Mouse (Mus musculus): ENCODE data around the gene Zfp629. TPM values are rescaled to one million over a fixed set of nuclear protein-coding genes. Genes with fewer than 3 reads are reported as not detected.
A peak's percentile ranks its signal among the peaks of the same experiment; 100 is the strongest.

Gene Zfp629
- polyA plus RNA-seq, 1 experiment from 2014 or later: 7.8 TPM

GRCm38 (mm10) chr7:127591108-127591507 is 24.5 kb downstream of the Zfp629 start:
- Histone ChIP-seq H3K4me2 (no peak overlapping the region), H3K27ac (no peak overlapping the region), H3K9ac (no peak overlapping the region), H3K4me1 (replicated peaks) (peaks cover 27% of the 10 kb centered on the region), H3K4me3 (no peak overlapping the region), H3K36me3 (peaks cover 65% of the 10 kb centered on the region), H3K9me3 (replicated peaks) (no peaks in the 10 kb centered on the region), H3K27me3 (no peaks in the 10 kb centered on the region)
- ATAC-seq (replicated peaks; ENCODE audit: insufficient number of reproducible peaks, insufficient read depth, low FRiP score, low read depth): no peak
- 69% methylated on average over 10 of the region's 10 CpGs for WGBS

- H3K9me3 ChIP-seq (replicated peaks): no peaks in the 10 kb centered on the region
- no peak for ATAC-seq (replicated peaks; ENCODE audit: insufficient number of reproducible peaks, insufficient read depth, low FRiP score, low read depth)
- H3K27me3 ChIP-seq: no peaks in the 10 kb centered on the region
- H3K4me3 ChIP-seq: peak overlapping the region; percentile 81
- H3K4me1 ChIP-seq (replicated peaks): peaks cover 27% of the 10 kb centered on the region
- H3K9ac ChIP-seq: 0 out of 2 replicates have a peak overlapping the region, but pooled peaks have one; percentile 1
- H3K27ac ChIP-seq: no peak overlapping the region
- 89% methylated on average over 9 of the region's 9 CpGs for WGBS
- H3K4me2 ChIP-seq: peak overlapping the region; percentile 96
- peaks cover 51% of the 10 kb centered on the region for H3K36me3 ChIP-seq
These were observed 26.0 kb downstream of the Zfp629 start for GRCm38 (mm10) chr7:127589637-127590036.

DNA sequence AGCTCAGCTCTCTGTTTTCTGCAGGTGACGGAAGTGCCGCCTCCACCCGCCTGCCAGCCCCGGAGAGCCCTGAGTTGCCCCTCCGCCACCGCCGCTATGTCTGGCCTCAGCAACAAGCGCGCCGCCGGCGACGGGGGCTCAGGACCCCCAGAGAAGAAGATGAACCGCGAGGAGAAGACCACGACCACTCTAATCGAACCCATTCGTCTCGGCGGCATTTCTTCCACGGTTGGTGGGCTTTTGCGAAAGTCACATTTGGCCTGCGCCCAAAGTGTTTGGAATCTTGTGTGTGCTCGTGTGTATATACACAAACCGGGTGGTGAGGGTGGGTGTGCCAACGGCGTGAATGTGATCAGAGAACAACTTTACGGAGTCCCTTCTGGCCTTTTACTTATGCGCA is 26.7 kb downstream of the Zfp629 start:
- H3K36me3 ChIP-seq: peaks cover 51% of the 10 kb centered on the region
- no peaks in the 10 kb centered on the region for H3K27me3 ChIP-seq
- peaks cover 27% of the 10 kb centered on the region for H3K4me1 ChIP-seq (replicated peaks)
- WGBS: 5% methylated on average over 29 of the region's 29 CpGs
- H3K4me2 ChIP-seq: peak overlapping the region; percentile 96
- peak overlapping the region; percentile 68 for H3K27ac ChIP-seq
- peak overlapping the region; percentile 81 for H3K4me3 ChIP-seq
- ATAC-seq (replicated peaks; ENCODE audit: insufficient number of reproducible peaks, insufficient read depth, low FRiP score, low read depth): no peak; the same call in 1 of the 2 replicates
- H3K9me3 ChIP-seq (replicated peaks): no peaks in the 10 kb centered on the region
- peak overlapping the region; percentile 86 for H3K9ac ChIP-seq

- Histone ChIP-seq H3K27me3 (no peaks in the 10 kb centered on the region), H3K4me2 (peak within 1 kb of the TSS; percentile 96), H3K9ac (peak within 1 kb of the TSS; percentile 86), H3K27ac (peak within 1 kb of the TSS; percentile 86), H3K36me3 (peaks cover 51% of the 10 kb centered on the region), H3K9me3 (replicated peaks) (no peaks in the 10 kb centered on the region), H3K4me3 (peak within 1 kb of the TSS; percentile 81), H3K4me1 (replicated peaks) (peaks cover 27% of the 10 kb centered on the region)
- WGBS: under 1% methylated on average over 50 of the region's 50 CpGs
- ATAC-seq (replicated peaks; ENCODE audit: insufficient number of reproducible peaks, insufficient read depth, low FRiP score, low read depth): peak; percentile 95
These were observed 27.4 kb downstream of the Zfp629 start, which contains the start of the genes Ccdc189 and Rnf40 for GRCm38 (mm10) chr7:127588011-127588871. Gene Ccdc189 (minus strand): TSS chr7:127588595. Gene Rnf40 (plus strand): TSS chr7:127588767.

DNA sequence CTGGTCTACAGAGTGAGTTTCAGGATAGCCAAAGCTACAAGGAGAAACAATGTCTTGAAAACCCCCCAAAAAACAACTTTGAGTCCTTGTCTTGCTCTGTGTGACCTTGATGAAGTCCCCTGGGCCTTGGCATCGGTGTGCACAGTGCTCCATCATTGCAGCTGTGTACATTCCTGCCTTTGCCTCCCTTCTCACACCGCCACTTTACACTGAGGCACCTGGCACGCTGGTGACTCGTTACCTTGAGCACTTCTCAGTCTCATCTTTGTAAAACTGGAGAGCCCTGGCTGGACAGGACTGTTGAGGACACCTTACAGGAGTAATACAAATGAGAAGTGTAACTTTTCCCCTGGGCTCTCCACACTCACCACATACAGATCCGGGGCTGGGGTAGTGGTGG is 28.4 kb downstream of the Zfp629 start:
- Histone ChIP-seq H3K4me3 (peak overlapping the region; percentile 81), H3K27ac (peak overlapping the region; percentile 86; the same call in 1 of the 2 replicates), H3K9me3 (replicated peaks) (no peaks in the 10 kb centered on the region), H3K27me3 (no peaks in the 10 kb centered on the region), H3K9ac (peak overlapping the region; percentile 68), H3K36me3 (peaks cover 51% of the 10 kb centered on the region), H3K4me1 (replicated peaks) (peaks cover 27% of the 10 kb centered on the region), H3K4me2 (peak overlapping the region; percentile 96)
- no peak for ATAC-seq (replicated peaks; ENCODE audit: insufficient number of reproducible peaks, insufficient read depth, low FRiP score, low read depth)
- WGBS: 65% methylated on average over 5 of the region's 5 CpGs

GRCm38 (mm10) chr7:127586149-127586548 is 29.4 kb downstream of the Zfp629 start:
- no peak overlapping the region for H3K27ac ChIP-seq
- WGBS: 80% methylated on average over 6 of the region's 6 CpGs
- no peaks in the 10 kb centered on the region for H3K9me3 ChIP-seq (replicated peaks)
- H3K9ac ChIP-seq: no peak overlapping the region
- H3K4me3 ChIP-seq: no peak overlapping the region
- ATAC-seq (replicated peaks; ENCODE audit: insufficient number of reproducible peaks, insufficient read depth, low FRiP score, low read depth): no peak
- H3K4me1 ChIP-seq (replicated peaks): peaks cover 22% of the 10 kb centered on the region
- no peaks in the 10 kb centered on the region for H3K27me3 ChIP-seq
- peaks cover 51% of the 10 kb centered on the region for H3K36me3 ChIP-seq
- no peak overlapping the region for H3K4me2 ChIP-seq

GRCm38 (mm10) chr7:127585031-127585430 is 30.6 kb downstream of the Zfp629 start:
- H3K36me3 ChIP-seq: peaks cover 51% of the 10 kb centered on the region
- no peaks in the 10 kb centered on the region for H3K9me3 ChIP-seq (replicated peaks)
- no peaks in the 10 kb centered on the region for H3K27me3 ChIP-seq
- 81% methylated on average over 7 of the region's 7 CpGs for WGBS
- no peak overlapping the region for H3K27ac ChIP-seq
- no peak for ATAC-seq (replicated peaks; ENCODE audit: insufficient number of reproducible peaks, insufficient read depth, low FRiP score, low read depth)
- H3K4me3 ChIP-seq: no peak overlapping the region
- peaks cover 18% of the 10 kb centered on the region for H3K4me1 ChIP-seq (replicated peaks)
- H3K9ac ChIP-seq: no peak overlapping the region
- H3K4me2 ChIP-seq: no peak overlapping the region

DNA sequence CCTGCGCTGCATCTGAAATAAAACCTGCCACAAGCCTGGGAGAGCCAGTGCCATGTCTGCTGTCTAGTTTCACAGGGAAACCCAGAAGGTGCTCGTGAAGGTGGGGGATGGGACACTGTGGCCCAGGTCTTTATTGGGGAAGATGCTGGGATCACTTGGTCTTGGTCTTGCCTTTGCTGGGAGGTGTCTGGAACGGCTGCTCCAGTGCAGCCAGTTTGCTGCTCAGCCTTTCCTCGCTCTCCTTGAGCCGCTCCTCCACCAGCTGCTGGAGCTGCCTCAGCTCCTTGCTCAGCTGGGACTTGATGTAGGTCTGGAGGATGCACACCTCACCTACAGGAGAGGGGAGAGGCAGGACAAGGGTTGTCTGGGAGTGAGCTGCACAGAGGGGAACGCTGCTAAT is 32.3 kb downstream of the Zfp629 start:
- no peaks in the 10 kb centered on the region for H3K9me3 ChIP-seq (replicated peaks)
- no peak overlapping the region for H3K4me2 ChIP-seq
- 89% methylated on average over 6 of the region's 6 CpGs for WGBS
- no peak overlapping the region for H3K9ac ChIP-seq
- H3K27ac ChIP-seq: no peak overlapping the region
- H3K27me3 ChIP-seq: no peaks in the 10 kb centered on the region
- H3K4me3 ChIP-seq: no peak overlapping the region
- H3K36me3 ChIP-seq: peaks cover 60% of the 10 kb centered on the region
- no peak for ATAC-seq (replicated peaks; ENCODE audit: insufficient number of reproducible peaks, insufficient read depth, low FRiP score, low read depth)
- peaks cover 10% of the 10 kb centered on the region for H3K4me1 ChIP-seq (replicated peaks)

GRCm38 (mm10) chr7:127574115-127574514 is 41.5 kb downstream of the Zfp629 start:
- H3K27me3 ChIP-seq: no peaks in the 10 kb centered on the region
- peak overlapping the region; percentile 77 for H3K9ac ChIP-seq
- H3K9me3 ChIP-seq (replicated peaks): no peaks in the 10 kb centered on the region
- H3K4me1 ChIP-seq (replicated peaks): peaks cover 22% of the 10 kb centered on the region
- peak overlapping the region; percentile 85 for H3K4me2 ChIP-seq
- no peak overlapping the region for H3K27ac ChIP-seq
- H3K4me3 ChIP-seq: peak overlapping the region; percentile 79
- no peak for ATAC-seq (replicated peaks; ENCODE audit: insufficient number of reproducible peaks, insufficient read depth, low FRiP score, low read depth)
- 18% methylated on average over 7 of the region's 7 CpGs for WGBS
- H3K36me3 ChIP-seq: peaks cover 23% of the 10 kb centered on the region

DNA sequence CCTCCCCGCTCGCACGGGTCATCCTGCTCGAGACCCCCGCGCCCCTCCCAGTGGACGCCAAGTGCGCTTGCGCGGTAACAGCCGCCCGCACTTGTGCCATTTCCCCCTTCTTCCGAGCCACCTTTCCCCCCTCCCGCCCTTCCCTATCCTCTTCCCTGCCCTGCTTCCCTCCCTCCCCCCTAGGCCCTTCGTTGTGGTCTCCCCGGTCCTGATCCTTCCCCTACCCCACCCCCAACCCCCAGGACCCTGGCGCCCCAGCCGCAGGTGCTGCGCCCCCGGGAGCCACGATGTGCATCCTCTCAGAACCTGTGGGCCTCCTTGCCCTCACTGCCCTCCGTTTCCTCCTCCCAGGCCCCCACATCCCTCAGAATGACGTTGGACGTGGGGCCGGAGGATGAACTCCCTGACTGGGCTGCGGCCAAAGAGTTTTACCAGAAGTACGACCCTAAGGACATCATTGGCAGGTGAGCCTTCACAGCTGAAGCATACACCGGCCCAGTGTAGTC is 42.0 kb downstream of the Zfp629 start:
- ATAC-seq (replicated peaks; ENCODE audit: insufficient number of reproducible peaks, insufficient read depth, low FRiP score, low read depth): peak; percentile 47

GRCm38 (mm10) chr7:127572895-127573471 is 42.6 kb downstream of the Zfp629 start, which contains the start of gene Phkg2:
Gene Phkg2 (plus strand): TSS chr7:127573340.
- WGBS: under 1% methylated on average over 17 of the region's 17 CpGs
- Histone ChIP-seq H3K36me3 (peaks cover 19% of the 10 kb centered on the region), H3K27me3 (no peaks in the 10 kb centered on the region), H3K27ac (peak within 1 kb of the TSS; percentile 78), H3K9ac (peak within 1 kb of the TSS; percentile 77), H3K4me2 (peak within 1 kb of the TSS; percentile 85), H3K4me1 (replicated peaks) (peaks cover 22% of the 10 kb centered on the region), H3K9me3 (replicated peaks) (no peaks in the 10 kb centered on the region), H3K4me3 (peak within 1 kb of the TSS; percentile 79)
- ATAC-seq (replicated peaks; ENCODE audit: insufficient number of reproducible peaks, insufficient read depth, low FRiP score, low read depth): peak; percentile 96

More for the DNA sequence above, 42.0 kb downstream of the Zfp629 start:
- Histone ChIP-seq H3K36me3 (peaks cover 24% of the 10 kb centered on the region), H3K4me3 (peak overlapping the region; percentile 79), H3K27ac (peak overlapping the region; percentile 78), H3K9me3 (replicated peaks) (no peaks in the 10 kb centered on the region), H3K27me3 (no peaks in the 10 kb centered on the region), H3K9ac (peak overlapping the region; percentile 77), H3K4me1 (replicated peaks) (peaks cover 22% of the 10 kb centered on the region), H3K4me2 (peak overlapping the region; percentile 85)
- WGBS: under 1% methylated on average over 25 of the region's 28 CpGs
